Mouse (Mus musculus): Measurements from ENCODE around the gene Slc25a10. TPM values are rescaled to one million over a fixed set of nuclear protein-coding genes. Genes with fewer than 3 reads are reported as not detected.

Gene Slc25a10
- polyA plus RNA-seq, 1 experiment from 2014 or later: 99.7 TPM

- ATAC-seq (peak; percentile 24), DNase-seq (no peak)
- Histone ChIP-seq H3K9me3 (ENCODE audit: low read length) (no peaks in the 10 kb centered on the region), H3K27me3 (ENCODE audit: insufficient read depth, low read length) (no peaks in the 10 kb centered on the region), H3K36me3 (replicated peaks; ENCODE audit: insufficient read depth, low read length) (peaks cover 19% of the 10 kb centered on the region), H3K9ac (replicated peaks) (no peak overlapping the region), H3K27ac (ENCODE audit: low read depth) (0 out of 2 replicates have a peak overlapping the region, but pooled peaks have one; percentile 29), H3K4me2 (ENCODE audit: low read depth, low read length) (no peak overlapping the region), H3K4me3 (ENCODE audit: low read depth, low read length) (no peak overlapping the region), H3K4me1 (ENCODE audit: insufficient read depth) (peaks cover 35% of the 10 kb centered on the region)
- 43% methylated on average over 2 of the region's 2 CpGs for WGBS (ENCODE audit: insufficient replicate concordance)
- TF ChIP-seq CTCF (IDR thresholded peaks at IDR 0.05; ENCODE audit: low read depth) (peak; percentile 47), EP300 (IDR thresholded peaks at IDR 0.05; ENCODE audit: low read depth) (no peak)
Measured at GRCm38 (mm10) chr11:120547469-120547868, 55.8 kb downstream of the Slc25a10 start.

DNA sequence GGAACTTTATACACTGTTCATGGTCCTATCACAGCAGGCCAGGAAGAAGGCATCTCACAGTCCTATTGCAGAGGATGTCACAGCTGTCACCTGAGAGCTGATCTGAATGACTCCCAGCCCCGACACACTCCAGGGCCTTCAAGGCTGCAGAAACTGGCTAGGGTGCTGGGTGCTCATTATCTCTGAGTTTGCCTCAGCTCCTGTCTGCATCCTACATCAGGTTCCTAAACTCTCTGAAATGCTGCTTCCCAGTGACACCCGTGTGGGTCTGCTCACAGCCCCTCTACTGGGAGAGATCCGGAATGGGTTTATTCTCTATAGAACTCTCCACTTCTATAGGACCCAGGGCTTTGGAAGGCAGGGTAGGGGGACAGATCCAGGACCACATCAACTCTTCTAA, 56.6 kb downstream of the Slc25a10 start:
- Histone ChIP-seq H3K4me2 (ENCODE audit: low read depth, low read length) (peak overlapping the region; percentile 97), H3K27me3 (ENCODE audit: insufficient read depth, low read length) (no peaks in the 10 kb centered on the region), H3K36me3 (replicated peaks; ENCODE audit: insufficient read depth, low read length) (peaks cover 14% of the 10 kb centered on the region), H3K9me3 (ENCODE audit: low read length) (no peaks in the 10 kb centered on the region), H3K4me3 (ENCODE audit: low read depth, low read length) (peak overlapping the region; percentile 88; the same call in 1 of the 2 replicates), H3K27ac (ENCODE audit: low read depth) (peak overlapping the region; percentile 98), H3K9ac (replicated peaks) (peak overlapping the region; percentile 93; the same call in 1 of the 2 replicates), H3K4me1 (ENCODE audit: insufficient read depth) (peaks cover 35% of the 10 kb centered on the region)
- 83% methylated on average over 3 of the region's 3 CpGs for WGBS (ENCODE audit: insufficient replicate concordance)
- no peak for TF ChIP-seq EP300 (IDR thresholded peaks at IDR 0.05; ENCODE audit: low read depth)
- TF ChIP-seq CTCF (IDR thresholded peaks at IDR 0.05; ENCODE audit: low read depth): no peak
- ATAC-seq (no peak), DNase-seq (no peak)

- Histone ChIP-seq H3K27me3 (ENCODE audit: insufficient read depth, low read length) (no peaks in the 10 kb centered on the region), H3K9ac (replicated peaks) (peak overlapping the region; percentile 93), H3K27ac (ENCODE audit: low read depth) (peak overlapping the region; percentile 98), H3K36me3 (replicated peaks; ENCODE audit: insufficient read depth, low read length) (peaks cover 10% of the 10 kb centered on the region), H3K4me3 (ENCODE audit: low read depth, low read length) (peak overlapping the region; percentile 88), H3K9me3 (ENCODE audit: low read length) (no peaks in the 10 kb centered on the region), H3K4me1 (ENCODE audit: insufficient read depth) (peaks cover 35% of the 10 kb centered on the region), H3K4me2 (ENCODE audit: low read depth, low read length) (peak overlapping the region; percentile 97)
- no peak for ATAC-seq
- WGBS (ENCODE audit: insufficient replicate concordance): 15% methylated on average over 7 of the region's 7 CpGs
- TF ChIP-seq EP300 (IDR thresholded peaks at IDR 0.05; ENCODE audit: low read depth) (no peak), CTCF (IDR thresholded peaks at IDR 0.05; ENCODE audit: low read depth) (no peak)
- no peak for DNase-seq
Measured at GRCm38 (mm10) chr11:120548786-120549167, 57.1 kb downstream of the Slc25a10 start.

Other genes starting within 250 kb of the Slc25a10 start
- 463 and 498 TPM in 2 replicates for gene Actg1, start 143.3 kb upstream of the Slc25a10 start, polyA plus RNA-seq (2015; fragmentation: Nextera tagmentation; extraction: Ambion mirVana)
- gene Fscn2, start 130.3 kb upstream of the Slc25a10 start, polyA plus RNA-seq (2015; fragmentation: Nextera tagmentation; extraction: Ambion mirVana): not detected in 2 replicates
- gene Faap100, start 113.1 kb upstream of the Slc25a10 start, polyA plus RNA-seq (2015; fragmentation: Nextera tagmentation; extraction: Ambion mirVana): 5.5 and 5.8 TPM in 2 replicates
- 12.5 and 12.8 TPM in 2 replicates for gene Nploc4, start 54.1 kb upstream of the Slc25a10 start, polyA plus RNA-seq (2015; fragmentation: Nextera tagmentation; extraction: Ambion mirVana)
- gene Tspan10, start 49.2 kb upstream of the Slc25a10 start, polyA plus RNA-seq (2015; fragmentation: Nextera tagmentation; extraction: Ambion mirVana): not detected in 2 replicates
- 0.20 TPM in 1 of 2 replicates, not detected in the other for gene Pde6g, start 38.3 kb upstream of the Slc25a10 start, polyA plus RNA-seq (2015; fragmentation: Nextera tagmentation; extraction: Ambion mirVana)
- gene Oxld1, start 33.8 kb upstream of the Slc25a10 start, polyA plus RNA-seq (2015; fragmentation: Nextera tagmentation; extraction: Ambion mirVana): 18.9 and 19.0 TPM in 2 replicates
- gene Ccdc137, start 33.7 kb upstream of the Slc25a10 start, polyA plus RNA-seq (2015; fragmentation: Nextera tagmentation; extraction: Ambion mirVana): 9.0 and 11.7 TPM in 2 replicates
- gene Arl16, start 24.2 kb upstream of the Slc25a10 start, polyA plus RNA-seq (2015; fragmentation: Nextera tagmentation; extraction: Ambion mirVana): 11.9 and 13.5 TPM in 2 replicates
- 133 and 139 TPM in 2 replicates for gene Mrpl12, start 7.2 kb upstream of the Slc25a10 start, polyA plus RNA-seq (2015; fragmentation: Nextera tagmentation; extraction: Ambion mirVana)
- 58.5 and 66.9 TPM in 2 replicates for gene Gcgr, start 38.9 kb downstream of the Slc25a10 start, polyA plus RNA-seq (2015; fragmentation: Nextera tagmentation; extraction: Ambion mirVana)
- gene Mcrip1, start 57.9 kb downstream of the Slc25a10 start, polyA plus RNA-seq (2015; fragmentation: Nextera tagmentation; extraction: Ambion mirVana): 59.2 and 61.0 TPM in 2 replicates
- gene Ppp1r27, start 59.3 kb downstream of the Slc25a10 start, polyA plus RNA-seq (2015; fragmentation: Nextera tagmentation; extraction: Ambion mirVana): 0.19 and 1.5 TPM in 2 replicates
- 683 and 697 TPM in 2 replicates for gene P4hb, start 81.4 kb downstream of the Slc25a10 start, polyA plus RNA-seq (2015; fragmentation: Nextera tagmentation; extraction: Ambion mirVana)
- 148 and 156 TPM in 2 replicates for gene Arhgdia, start 89.8 kb downstream of the Slc25a10 start, polyA plus RNA-seq (2015; fragmentation: Nextera tagmentation; extraction: Ambion mirVana)
- 162 and 168 TPM in 2 replicates for gene Alyref, start 106.5 kb downstream of the Slc25a10 start, polyA plus RNA-seq (2015; fragmentation: Nextera tagmentation; extraction: Ambion mirVana)
- 46.1 and 47.5 TPM in 2 replicates for gene Anapc11, start 106.6 kb downstream of the Slc25a10 start, polyA plus RNA-seq (2015; fragmentation: Nextera tagmentation; extraction: Ambion mirVana)
- 20.9 and 22.2 TPM in 2 replicates for gene Npb, start 116.6 kb downstream of the Slc25a10 start, polyA plus RNA-seq (2015; fragmentation: Nextera tagmentation; extraction: Ambion mirVana)
- 217 and 222 TPM in 2 replicates for gene Pcyt2, start 126.1 kb downstream of the Slc25a10 start, polyA plus RNA-seq (2015; fragmentation: Nextera tagmentation; extraction: Ambion mirVana)
- 34.3 TPM in 2 replicates for gene Sirt7, start 133.4 kb downstream of the Slc25a10 start, polyA plus RNA-seq (2015; fragmentation: Nextera tagmentation; extraction: Ambion mirVana)
- 30.8 and 35.8 TPM in 2 replicates for gene Mafg, start 141.8 kb downstream of the Slc25a10 start, polyA plus RNA-seq (2015; fragmentation: Nextera tagmentation; extraction: Ambion mirVana)
- 1.5 and 1.7 TPM in 2 replicates for gene Pycr1, start 151.9 kb downstream of the Slc25a10 start, polyA plus RNA-seq (2015; fragmentation: Nextera tagmentation; extraction: Ambion mirVana)
- 0.26 and 0.50 TPM in 2 replicates for gene Myadml2, start 156.3 kb downstream of the Slc25a10 start, polyA plus RNA-seq (2015; fragmentation: Nextera tagmentation; extraction: Ambion mirVana)
- gene Notum, start 169.3 kb downstream of the Slc25a10 start, polyA plus RNA-seq (2015; fragmentation: Nextera tagmentation; extraction: Ambion mirVana): 0.15 and 0.29 TPM in 2 replicates
- gene Aspscr1, start 181.1 kb downstream of the Slc25a10 start, polyA plus RNA-seq (2015; fragmentation: Nextera tagmentation; extraction: Ambion mirVana): 56.8 and 57.1 TPM in 2 replicates
- 81.0 and 88.0 TPM in 2 replicates for gene Cenpx, start 221.9 kb downstream of the Slc25a10 start, polyA plus RNA-seq (2015; fragmentation: Nextera tagmentation; extraction: Ambion mirVana)
- gene Lrrc45, start 222.1 kb downstream of the Slc25a10 start, polyA plus RNA-seq (2015; fragmentation: Nextera tagmentation; extraction: Ambion mirVana): 5.1 and 5.4 TPM in 2 replicates
- gene Rac3, start 229.6 kb downstream of the Slc25a10 start, polyA plus RNA-seq (2015; fragmentation: Nextera tagmentation; extraction: Ambion mirVana): 0.36 and 0.38 TPM in 2 replicates
- gene Dcxr, start 235.4 kb downstream of the Slc25a10 start, polyA plus RNA-seq (2015; fragmentation: Nextera tagmentation; extraction: Ambion mirVana): 118 and 141 TPM in 2 replicates
- 0.26 and 0.94 TPM in 2 replicates for gene Cbr2, start 240.3 kb downstream of the Slc25a10 start, polyA plus RNA-seq (2015; fragmentation: Nextera tagmentation; extraction: Ambion mirVana)